Mouse (Mus musculus) ES-Bruce4 (cell line): ENCODE measurements around the gene Obp2a. TPM values are rescaled to one million over a fixed set of nuclear protein-coding genes. Genes with fewer than 3 reads are reported as not detected.
"Not testable (repeated sequence)": the region's sequence is repeated elsewhere in the genome, so short reads cannot be mapped to it uniquely, and the experiment has no call there.

Source experiments
- H3K27ac ChIP-seq: 2 replicates; pipeline ENCODE4 v1.5.1; 2012; ENCODE audit warnings: low read length, inconsistent platforms; ENCODE audit not compliant: insufficient read depth
- H3K27me3 ChIP-seq: 2 replicates; pipeline ENCODE4 v1.6.1; 2012; ENCODE audit warnings: mild to moderate bottlenecking, low read length, inconsistent platforms; ENCODE audit not compliant: control insufficient read depth, poor library complexity, insufficient read depth, severe bottlenecking
- H3K36me3 ChIP-seq: 2 replicates; pipeline ENCODE4 v1.6.1; 2012; ENCODE audit warnings: inconsistent platforms, mild to moderate bottlenecking, low read length, moderate library complexity; ENCODE audit not compliant: control insufficient read depth, poor library complexity, insufficient read depth, severe bottlenecking
- H3K4me1 ChIP-seq: one replicate; pipeline ENCODE4 v1.8.1; 2011; ENCODE audit warnings: low read length; ENCODE audit not compliant: control insufficient read depth, insufficient read depth
- H3K4me3 ChIP-seq: 2 replicates; pipeline ENCODE4 v1.5.1; 2011; ENCODE audit warnings: low read depth, mild to moderate bottlenecking, low read length
- H3K9ac ChIP-seq: 2 replicates; pipeline ENCODE4 v1.6.1; 2012; ENCODE audit warnings: low read depth, mild to moderate bottlenecking, inconsistent platforms; ENCODE audit not compliant: poor library complexity, severe bottlenecking
- H3K9me3 ChIP-seq: replicated peaks from 2 replicates; pipeline ENCODE4 v1.6.1; 2012; ENCODE audit warnings: mild to moderate bottlenecking, low read length, inconsistent platforms; ENCODE audit not compliant: control insufficient read depth, poor library complexity, insufficient read depth, severe bottlenecking
- CTCF ChIP-seq: IDR thresholded peaks from one replicate; pipeline ENCODE4 v1.8.1; 2011; ENCODE audit warnings: low read depth, low read length
- EP300 ChIP-seq: IDR thresholded peaks from 2 replicates; pipeline ENCODE4 v1.6.1; 2011; ENCODE audit warnings: low read depth, low read length; ENCODE audit not compliant: insufficient read depth
- POLR2A ChIP-seq: IDR thresholded peaks from one replicate; pipeline ENCODE4 v1.8.1; 2011; ENCODE audit warnings: low read length; ENCODE audit not compliant: insufficient read depth
- polyA plus RNA-seq: library from polyadenylated mRNA; stranded (reverse); fragments of >200 nt; gene quantifications from 2 replicates; pipeline ENCODE4 v1.2.4, GENCODE M21; 2011; ENCODE audit warnings: low read depth; ENCODE audit not compliant: missing spikeins, insufficient read depth, insufficient read length

Gene Obp2a
- polyA plus RNA-seq, 1 experiment = not detected

DNA sequence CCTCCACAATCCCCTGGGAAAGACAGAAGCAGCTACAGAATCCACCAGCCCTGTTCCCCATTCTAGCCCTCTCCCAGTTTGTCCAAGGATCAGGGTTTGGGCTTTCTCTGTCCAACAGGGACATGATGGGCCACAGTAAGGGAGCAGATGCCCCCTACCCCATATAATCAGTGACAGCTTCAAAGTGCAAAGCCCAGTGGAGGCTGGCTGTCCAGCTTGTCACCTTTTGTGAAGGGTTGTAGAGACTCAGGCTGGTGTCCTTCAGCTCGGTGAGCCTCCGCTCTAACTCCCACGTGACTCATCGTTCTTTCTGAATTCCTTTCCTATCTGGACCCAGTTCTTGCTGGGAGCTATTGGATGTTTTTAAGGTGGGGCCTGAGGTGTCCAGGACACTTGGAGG, 3.9 kb downstream of the Obp2a start:
- H3K36me3 ChIP-seq = no peaks in the 10 kb centered on the region
- TF ChIP-seq EP300 (no peak), CTCF (no peak), POLR2A (no peak)
- no peaks in the 10 kb centered on the region for H3K4me1 ChIP-seq

DNA sequence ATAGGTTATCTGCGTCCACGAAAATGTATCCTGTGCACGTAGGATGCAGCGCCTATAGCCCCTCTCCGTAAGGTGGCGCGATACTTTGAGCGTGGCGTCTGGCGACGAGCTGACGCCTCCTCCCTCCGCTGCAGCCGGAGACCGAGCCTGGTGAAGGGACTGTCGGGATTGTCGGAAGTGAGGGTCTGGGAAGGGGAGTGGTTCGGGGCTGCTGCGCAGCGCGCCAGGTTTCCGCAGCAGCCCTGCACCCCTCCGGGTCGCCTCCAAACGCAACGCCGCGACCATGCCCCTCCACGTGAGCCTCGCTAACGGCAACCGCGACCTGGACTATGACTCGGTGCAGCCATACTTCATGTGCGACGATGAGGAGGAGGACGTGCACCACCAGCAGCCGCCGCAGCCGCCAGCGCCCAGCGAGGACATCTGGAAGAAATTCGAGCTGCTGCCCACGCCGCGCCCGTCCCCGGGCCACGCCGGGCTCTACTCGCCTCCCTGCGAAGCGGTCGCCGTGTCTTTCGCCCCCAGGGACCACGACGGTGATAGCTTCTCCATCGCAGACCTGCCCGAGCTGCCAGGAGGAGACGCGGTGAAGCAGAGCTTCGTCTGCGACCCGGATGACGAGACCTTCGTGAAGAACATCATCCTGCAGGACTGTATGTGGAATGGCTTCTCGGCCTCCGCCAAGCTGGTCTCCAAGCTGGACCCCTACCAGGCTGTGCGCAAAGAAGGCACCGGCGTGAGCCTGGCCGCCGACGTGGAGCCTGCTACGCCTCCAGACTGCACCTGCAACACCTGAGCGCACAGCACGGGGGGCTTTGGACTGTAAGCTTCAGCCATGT, 7.0 kb downstream of the Obp2a start, which contains the start of gene Bmyc:
Gene Bmyc (plus strand): TSS at position 97 of the 839 bp plus-strand sequence.
- no peaks in the 10 kb centered on the region for H3K9me3 ChIP-seq

More for the DNA sequence above, 3.9 kb downstream of the Obp2a start:
- Histone ChIP-seq H3K9me3 (no peaks in the 10 kb centered on the region), H3K9ac (no peak overlapping the region), H3K27me3 (no peaks in the 10 kb centered on the region), H3K27ac (no peak overlapping the region), H3K4me3 (no peak overlapping the region)

DNA sequence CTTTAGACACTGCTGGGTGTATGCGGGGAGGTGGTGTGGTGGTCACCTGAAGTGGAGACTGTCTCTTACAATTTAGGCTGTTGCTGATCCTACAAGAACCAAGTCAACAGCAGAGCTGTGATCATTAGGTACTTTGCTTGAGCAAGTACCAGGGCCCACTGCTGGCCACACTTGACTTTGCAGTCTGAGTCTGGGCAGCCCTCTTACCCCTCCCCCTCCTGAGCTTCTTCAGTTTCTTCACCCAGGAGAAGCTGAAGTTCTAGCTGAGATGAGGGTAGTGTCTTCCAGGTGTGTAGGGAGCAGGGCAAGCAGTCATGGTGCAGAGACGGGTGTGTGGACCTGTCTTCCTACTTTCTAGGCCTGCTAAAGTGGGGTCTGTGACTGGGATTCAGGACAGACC, 8.3 kb downstream of the Obp2a start:
- Histone ChIP-seq H3K27ac (no peak overlapping the region), H3K9me3 (no peaks in the 10 kb centered on the region), H3K9ac (no peak overlapping the region), H3K36me3 (no peaks in the 10 kb centered on the region), H3K4me1 (no peaks in the 10 kb centered on the region), H3K4me3 (no peak overlapping the region), H3K27me3 (no peaks in the 10 kb centered on the region)
- TF ChIP-seq EP300 = no peak
- TF ChIP-seq POLR2A = no peak
- TF ChIP-seq CTCF = no peak

More for the DNA sequence above, 7.0 kb downstream of the Obp2a start, which contains the start of gene Bmyc:
- Histone ChIP-seq H3K9ac (peak within 1 kb of the TSS; percentile 50), H3K4me1 (no peaks in the 10 kb centered on the region), H3K4me3 (peak within 1 kb of the TSS; percentile 74), H3K27ac (no peak within 1 kb of the TSS), H3K27me3 (no peaks in the 10 kb centered on the region), H3K36me3 (no peaks in the 10 kb centered on the region)
- TF ChIP-seq CTCF (peak; percentile 72), POLR2A (no peak)

DNA sequence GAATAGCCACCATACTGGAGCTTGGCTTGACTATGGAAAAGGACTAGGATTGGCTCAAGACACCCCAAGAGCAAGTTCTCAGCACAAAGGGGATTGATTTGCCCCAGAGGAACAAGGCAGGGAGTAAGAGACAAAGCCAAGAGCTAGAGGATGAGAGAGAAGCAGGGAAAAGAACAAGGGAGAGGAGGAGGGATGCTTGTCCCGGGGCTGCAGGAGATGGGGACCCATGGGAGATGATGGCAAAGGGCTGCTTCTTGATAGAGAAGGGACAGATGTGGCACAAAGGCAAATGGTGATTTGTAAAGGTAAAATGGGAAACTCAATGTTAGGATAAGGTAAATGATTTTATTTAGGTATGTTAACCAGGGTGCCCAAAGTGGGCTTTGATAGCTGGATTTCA, 9.2 kb downstream of the Obp2a start:
- not testable (repeated sequence) for H3K9ac ChIP-seq, H3K27me3 ChIP-seq, H3K4me1 ChIP-seq, H3K9me3 ChIP-seq, H3K4me3 ChIP-seq, H3K36me3 ChIP-seq, H3K27ac ChIP-seq

DNA sequence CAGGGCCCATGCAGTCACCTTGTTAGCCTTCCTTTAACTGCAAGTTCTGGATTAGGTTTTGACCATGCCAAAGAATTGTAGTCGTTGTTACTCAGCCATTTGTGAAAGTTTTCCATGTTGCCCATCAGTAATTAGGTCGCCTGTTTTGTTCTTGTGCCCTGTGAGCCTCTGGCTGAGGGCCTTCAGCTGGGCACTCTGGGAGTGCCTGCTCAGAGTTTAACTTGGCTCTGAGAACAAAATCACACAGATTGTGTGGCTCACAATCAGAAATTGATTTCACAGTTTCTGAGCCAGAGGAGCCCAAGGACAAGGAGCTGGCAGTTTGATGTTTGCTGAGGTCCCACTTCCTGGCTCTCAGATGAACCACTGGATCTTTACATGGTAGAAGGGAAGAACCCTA, 9.9 kb downstream of the Obp2a start:
- not testable (repeated sequence) for H3K9ac ChIP-seq, H3K27ac ChIP-seq, H3K36me3 ChIP-seq, H3K27me3 ChIP-seq, H3K9me3 ChIP-seq, H3K4me1 ChIP-seq, H3K4me3 ChIP-seq

DNA sequence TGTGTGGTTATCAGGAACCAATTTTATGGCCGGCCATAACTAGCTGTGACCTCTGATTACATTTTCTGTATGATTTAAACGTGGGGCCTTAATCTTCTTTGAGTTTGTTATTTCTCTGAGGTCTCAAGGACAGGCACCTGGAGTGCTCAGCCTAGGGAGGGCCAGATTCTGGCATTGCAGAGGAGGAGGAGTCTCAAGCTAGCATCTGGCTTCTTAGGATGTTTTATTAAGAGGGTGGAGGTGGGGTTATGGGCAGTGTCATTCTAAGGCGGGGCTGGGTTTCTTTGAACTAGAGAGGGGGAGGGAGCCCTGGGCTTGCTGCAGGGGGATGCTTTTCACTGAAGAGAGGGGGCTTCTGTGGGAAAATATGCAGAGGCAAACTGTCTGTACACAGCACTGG, 11.8 kb downstream of the Obp2a start:
- H3K4me1 ChIP-seq, H3K36me3 ChIP-seq, H3K9ac ChIP-seq: not testable (repeated sequence)

More for the DNA sequence above, 11.8 kb downstream of the Obp2a start:
- not testable (repeated sequence) for H3K27ac ChIP-seq, H3K27me3 ChIP-seq, H3K9me3 ChIP-seq, H3K4me3 ChIP-seq
